Mouse (Mus musculus) CH12.LX (cell line): ENCODE data around the gene Elovl2. TPM values are rescaled to one million over a fixed set of nuclear protein-coding genes. Genes with fewer than 3 reads are reported as not detected.

Source experiments
- DNase-seq: peaks from one replicate; pipeline ENCODE4 v3.0.0-alpha.2; 2013; ENCODE audit errors: extremely low read depth
- H3K27ac ChIP-seq: 2 replicates; pipeline ENCODE4 v1.5.1; 2012; ENCODE audit warnings: low read depth, mild to moderate bottlenecking, control low read depth, moderate library complexity; ENCODE audit not compliant: insufficient read depth
- H3K27me3 ChIP-seq: replicated peaks from 2 replicates; pipeline ENCODE3; 2012; ENCODE audit warnings: inconsistent platforms
- H3K36me3 ChIP-seq, 2 experiments: replicated peaks in 1 of 2; 2 replicates each; pipeline versions ENCODE3 to v1.6.1; 2012; ENCODE audit warnings: inconsistent platforms in 1 of 2, low read length in 1 of 2, mild to moderate bottlenecking in 1 of 2, mixed read lengths in 1 of 2, moderate library complexity in 1 of 2; ENCODE audit not compliant: control insufficient read depth in 1 of 2, insufficient read depth in 1 of 2
- H3K4me1 ChIP-seq, 2 experiments: 2 replicates each; pipeline ENCODE4 v1.6.1; 2012; ENCODE audit warnings: inconsistent platforms in 1 of 2, moderate library complexity in 1 of 2; ENCODE audit not compliant: insufficient read depth in 2 of 2, control insufficient read depth in 1 of 2
- H3K4me2 ChIP-seq: 2 replicates; pipeline ENCODE4 v1.6.1; 2012; ENCODE audit warnings: low read depth, mild to moderate bottlenecking, control low read depth; ENCODE audit not compliant: poor library complexity, insufficient read depth, severe bottlenecking
- H3K4me3 ChIP-seq, 3 experiments: fragments of 150-350 bp in 1 of 3; sonication (generic) in 1 of 3; replicated peaks in 1 of 3; 2 replicates each; pipeline versions ENCODE3 to v1.5.1; 2011 to 2012; ENCODE audit warnings: low read depth in 2 of 3, low read length in 2 of 3, mild to moderate bottlenecking in 2 of 3, moderate library complexity in 2 of 3, control low read depth in 1 of 3, improper control_type of control experiment in 1 of 3, inconsistent platforms in 1 of 3, mixed read lengths in 1 of 3; ENCODE audit not compliant: poor library complexity in 1 of 3
- H3K79me2 ChIP-seq: replicated peaks from 2 replicates; pipeline ENCODE4 v1.6.1; 2012; ENCODE audit warnings: mild to moderate bottlenecking, moderate library complexity; ENCODE audit not compliant: control insufficient read depth, poor library complexity, insufficient read depth, severe bottlenecking; ENCODE audit errors: extremely low read depth
- H3K9ac ChIP-seq: 2 replicates; pipeline ENCODE4 v1.6.1; 2012; ENCODE audit warnings: low read depth, mild to moderate bottlenecking, control low read depth, moderate library complexity; ENCODE audit not compliant: insufficient read depth
- H3K9me3 ChIP-seq: replicated peaks from 2 replicates; pipeline ENCODE3; 2012; ENCODE audit warnings: low read length, inconsistent platforms, mixed read lengths
- CHD2 ChIP-seq: IDR thresholded peaks from 2 replicates; pipeline ENCODE4 v1.6.1; 2011; ENCODE audit warnings: low read length, improper control_type of control experiment
- CTCF ChIP-seq, 2 experiments: IDR thresholded peaks in 1 of 2; conservative IDR thresholded peaks in 1 of 2; 2 replicates each; pipeline ENCODE4 v1.5.1; 2011 to 2012; ENCODE audit warnings: low read depth in 2 of 2, low read length in 2 of 2, improper control_type of control experiment in 1 of 2, inconsistent platforms in 1 of 2, mild to moderate bottlenecking in 1 of 2, moderate library complexity in 1 of 2
- E2F4 ChIP-seq: IDR thresholded peaks from 2 replicates; pipeline ENCODE4 v1.6.1; 2011; ENCODE audit warnings: low read depth, low read length, improper control_type of control experiment; ENCODE audit not compliant: insufficient replicate concordance
- ETS1 ChIP-seq: conservative IDR thresholded peaks from 2 replicates; pipeline ENCODE4 v1.6.1; 2012; ENCODE audit warnings: low read depth, mild to moderate bottlenecking, inconsistent platforms, low read length, improper control_type of control experiment, moderate library complexity
- GABPA ChIP-seq: IDR thresholded peaks from 2 replicates; pipeline ENCODE4 v1.6.1; 2012; ENCODE audit warnings: low read depth, low read length, improper control_type of control experiment, inconsistent platforms; ENCODE audit not compliant: insufficient replicate concordance
- HCFC1 ChIP-seq: IDR thresholded peaks from 2 replicates; pipeline ENCODE4 v1.6.1; 2012; ENCODE audit warnings: low read depth, mild to moderate bottlenecking, inconsistent platforms, low read length, improper control_type of control experiment
- JUND ChIP-seq: conservative IDR thresholded peaks from 2 replicates; pipeline ENCODE4 v1.6.1; 2011; ENCODE audit warnings: low read depth, low read length, improper control_type of control experiment
- MAX ChIP-seq: IDR thresholded peaks from 2 replicates; pipeline ENCODE4 v1.6.1; 2011; ENCODE audit warnings: low read length, improper control_type of control experiment
- NRF1 ChIP-seq: IDR thresholded peaks from 2 replicates; pipeline ENCODE4 v1.6.1; 2014; ENCODE audit warnings: low read depth, mild to moderate bottlenecking, inconsistent platforms, low read length, improper control_type of control experiment, moderate library complexity
- PAX5 ChIP-seq: IDR thresholded peaks from 2 replicates; pipeline ENCODE4 v1.6.1; 2012; ENCODE audit warnings: low read length, inconsistent platforms, mixed read lengths
- POLR2A ChIP-seq: IDR thresholded peaks from 2 replicates; pipeline ENCODE4 v1.6.1; 2011; ENCODE audit warnings: low read depth, mild to moderate bottlenecking, improper control_type of control experiment, low read length
- POLR2AphosphoS2 ChIP-seq: IDR thresholded peaks from 2 replicates; pipeline ENCODE4 v1.6.1; 2011; ENCODE audit warnings: low read depth, low read length, improper control_type of control experiment
- RAD21 ChIP-seq: IDR thresholded peaks from 2 replicates; pipeline ENCODE4 v1.6.1; 2011; ENCODE audit warnings: low read depth, mild to moderate bottlenecking, low read length, improper control_type of control experiment, moderate library complexity
- SIN3A ChIP-seq: IDR thresholded peaks from 2 replicates; pipeline ENCODE4 v1.6.1; 2012; ENCODE audit warnings: low read length, improper control_type of control experiment, inconsistent platforms
- SMC3 ChIP-seq: IDR thresholded peaks from 2 replicates; pipeline ENCODE4 v1.6.1; 2011; ENCODE audit warnings: low read depth, low read length, improper control_type of control experiment
- TBP ChIP-seq: conservative IDR thresholded peaks from 2 replicates; pipeline ENCODE4 v1.6.1; 2011; ENCODE audit warnings: low read depth, low read length, improper control_type of control experiment
- USF1 ChIP-seq: IDR thresholded peaks from 2 replicates; pipeline ENCODE4 v1.6.1; 2014; ENCODE audit warnings: low read depth, mild to moderate bottlenecking, inconsistent platforms, low read length, improper control_type of control experiment
- ZC3H11A ChIP-seq: IDR thresholded peaks from 2 replicates; pipeline ENCODE4 v1.6.1; 2012; ENCODE audit warnings: low read depth, mild to moderate bottlenecking, inconsistent platforms, low read length, improper control_type of control experiment
- ZMIZ1 ChIP-seq: IDR thresholded peaks from 2 replicates; pipeline ENCODE4 v1.6.1; 2012; ENCODE audit warnings: low read depth, mild to moderate bottlenecking, inconsistent platforms, low read length, improper control_type of control experiment
- ZNF384 ChIP-seq: IDR thresholded peaks from 2 replicates; pipeline ENCODE4 v1.6.1; 2012; ENCODE audit warnings: low read depth, low read length, improper control_type of control experiment, inconsistent platforms
- dilution Hi-C: fragments of 300-500 bp; cut with MboI; formaldehyde crosslinking; loops from 2 replicates; pipeline ENCODE4 v1.14.3; 2020; ENCODE audit warnings: low sequenced_read_pairs; ENCODE audit not compliant: extremely low pct_unique_long_range_greater_than_20kb, extremely low pct_ligation_motif_present
- in situ Hi-C: fragments of 300-500 bp; cut with MboI; formaldehyde crosslinking; loops from 3 replicates; pipeline ENCODE4 v1.14.3; 2019; ENCODE audit warnings: low sequenced_read_pairs, low pct_ligation_motif_present, low pct_unique_long_range_greater_than_20kb, mixed read lengths
- polyA plus RNA-seq: library from polyadenylated mRNA; unstranded; fragments of >175 nt; gene quantifications from 2 replicates; pipeline ENCODE4 v1.2.1, GENCODE M21; 2012; ENCODE audit warnings: low read depth; ENCODE audit not compliant: insufficient read length
- total RNA-seq, 2 experiments: library from RNA; depleted of rRNA; stranded (reverse); fragments of 300-350 nt in 1 of 2; fragments of >200 nt in 1 of 2; gene quantifications; 2 replicates each; pipeline ENCODE4 v1.2.3; 2012 to 2014

Gene Elovl2
- total and polyA plus RNA-seq, 3 experiments, result not detected

DNA sequence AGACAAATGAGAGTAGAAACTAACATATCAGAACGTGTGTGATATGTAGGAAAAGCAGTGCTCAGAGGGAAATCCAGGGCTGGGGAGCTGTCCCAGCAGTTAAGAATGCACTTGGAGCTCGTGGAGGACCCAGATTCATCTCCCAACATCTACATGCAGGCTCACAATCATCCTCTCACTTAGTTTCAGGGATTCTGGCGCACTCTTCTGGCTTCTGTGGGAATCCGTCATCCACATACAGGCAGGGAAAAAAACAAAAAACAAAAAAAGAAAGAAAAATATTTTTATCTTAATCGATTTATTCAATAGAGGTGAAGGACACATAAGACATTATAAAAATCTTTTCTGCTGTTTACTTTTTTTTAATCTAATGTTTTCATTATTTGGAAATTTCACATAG is 61.8 kb downstream of the Elovl2 start:
- no peaks in the 10 kb centered on the region for H3K9me3 ChIP-seq
- no peak for DNase-seq
- dilution Hi-C loops, result no loop called here
- no peak overlapping the region for H3K4me2 ChIP-seq
- H3K27me3 ChIP-seq, result no peaks in the 10 kb centered on the region
- TF ChIP-seq SIN3A (no peak), CTCF (conservative IDR thresholded peaks at IDR 0.05 in 1 of 2, IDR thresholded peaks at IDR 0.05 in 1 of 2; ENCODE audit: low read depth in 2 of 2, low read length in 2 of 2) (peak in 1 of 2 experiments; percentile 28; a peak in 2 of 4 replicates), RAD21 (peak; percentile 26), GABPA (no peak)
- TF ChIP-seq, all 38 proteins: peak for 2
- Histone ChIP-seq H3K9ac (no peak overlapping the region), H3K36me3 (no peaks in the 10 kb centered on the region), H3K4me3 (no peak overlapping the region), H3K27ac (no peak overlapping the region), H3K4me1 (0 out of 4 replicates have a peak, but pooled peaks cover 0 to 5% of the 10 kb centered on the region in 2 experiments), H3K79me2 (no peaks in the 10 kb centered on the region)
- in situ Hi-C loops, result no loop called here

DNA sequence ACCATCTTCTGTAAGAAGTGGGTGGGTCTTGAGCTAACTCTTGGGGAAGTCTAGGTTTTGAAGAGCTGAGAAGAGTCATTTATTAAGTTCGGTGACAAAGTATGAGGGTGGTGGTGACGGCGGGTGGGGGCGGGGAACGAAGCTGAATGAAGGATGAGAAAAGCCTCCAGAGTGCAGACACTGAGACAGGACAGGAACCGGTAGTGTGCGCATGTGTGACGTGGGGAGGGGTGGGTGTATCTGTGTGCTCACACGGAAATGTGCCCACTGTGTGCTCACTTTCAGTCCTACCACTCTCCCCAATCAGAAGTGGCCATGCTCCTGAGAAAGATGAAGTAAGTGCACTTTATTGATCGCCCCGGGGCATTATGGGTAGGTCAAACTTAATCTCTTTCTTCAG is 67.1 kb downstream of the Elovl2 start:
- H3K4me3 ChIP-seq, result no peak overlapping the region
- no peak for DNase-seq
- no peaks in the 10 kb centered on the region for H3K9me3 ChIP-seq
- H3K4me2 ChIP-seq, result 0 out of 2 replicates have a peak overlapping the region, but pooled peaks have one; percentile 11
- no peaks in the 10 kb centered on the region for H3K79me2 ChIP-seq
- 0 out of 4 replicates have a peak, but pooled peaks cover 0 to 5% of the 10 kb centered on the region in 2 experiments for H3K4me1 ChIP-seq
- in situ Hi-C loops, result no loop called here
- no peaks in the 10 kb centered on the region for H3K36me3 ChIP-seq
- H3K27ac ChIP-seq, result no peak overlapping the region
- H3K27me3 ChIP-seq, result no peaks in the 10 kb centered on the region
- TF ChIP-seq JUND (no peak), ZNF384 (no peak), ETS1 (no peak)
- dilution Hi-C loops, result no loop called here
- H3K9ac ChIP-seq, result no peak overlapping the region

DNA sequence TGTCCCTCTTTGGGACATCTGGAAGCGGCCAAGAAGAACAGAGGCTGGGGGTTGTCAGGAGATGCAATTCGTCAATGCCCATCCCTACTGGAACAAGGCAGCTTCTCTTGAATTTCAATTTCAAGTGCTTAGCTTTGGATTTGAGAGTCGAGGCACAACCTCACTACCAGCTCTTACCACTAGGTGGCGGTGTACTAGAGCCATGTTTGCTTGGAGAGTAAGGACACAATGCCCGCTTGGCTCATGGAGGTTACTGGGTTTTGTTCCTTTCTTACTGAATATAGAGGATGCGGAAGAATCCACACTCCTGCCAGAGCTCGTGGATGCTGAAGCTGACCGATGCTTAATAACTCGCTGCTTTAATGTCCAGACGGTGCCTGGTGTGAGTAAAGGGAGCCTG is 73.9 kb downstream of the Elovl2 start:
- no peak overlapping the region for H3K4me2 ChIP-seq
- peak; percentile 70 for DNase-seq
- H3K4me1 ChIP-seq, result no peaks in the 10 kb centered on the region
- H3K27ac ChIP-seq, result no peak overlapping the region
- H3K27me3 ChIP-seq, result no peaks in the 10 kb centered on the region
- dilution Hi-C loops (no loop called here), in situ Hi-C loops (loop anchor here (25.0 kb wide), 1 partner anchor 416 kb away; no protein-coding TSS in a partner anchor)
- no peak for TF ChIP-seq ZC3H11A
- 0 out of 2 replicates have a peak, but pooled peaks have one; percentile 21 for TF ChIP-seq MAX
- no peak for TF ChIP-seq PAX5
- no peak for TF ChIP-seq POLR2A
- TF ChIP-seq NRF1, result no peak
- TF ChIP-seq HCFC1, result no peak
- no peak for TF ChIP-seq USF1
- no peak for TF ChIP-seq GABPA
- peak; percentile 59 for TF ChIP-seq RAD21
- TF ChIP-seq POLR2AphosphoS2, result no peak
- TF ChIP-seq JUND, result no peak
- TF ChIP-seq CHD2, result no peak
- no peak for TF ChIP-seq TBP
- TF ChIP-seq SIN3A, result no peak
- no peak for TF ChIP-seq ZNF384
- TF ChIP-seq SMC3, result peak; percentile 86
- TF ChIP-seq E2F4, result no peak
- no peak for TF ChIP-seq ETS1
- TF ChIP-seq CTCF (conservative IDR thresholded peaks at IDR 0.05 in 1 of 2, IDR thresholded peaks at IDR 0.05 in 1 of 2; ENCODE audit: low read depth in 2 of 2, low read length in 2 of 2), result peak; percentile 88 to 97
- no peak for TF ChIP-seq ZMIZ1
- H3K36me3 ChIP-seq, result no peaks in the 10 kb centered on the region
- H3K9ac ChIP-seq, result no peak overlapping the region
- H3K79me2 ChIP-seq, result no peaks in the 10 kb centered on the region
- H3K4me3 ChIP-seq, result no peak overlapping the region
- no peaks in the 10 kb centered on the region for H3K9me3 ChIP-seq
